Mouse (Mus musculus): ENCODE data around the gene Mtfp1. TPM values are rescaled to one million over a fixed set of nuclear protein-coding genes. Genes with fewer than 3 reads are reported as not detected.

Gene Mtfp1
- polyA plus RNA-seq, 1 experiment = 1.8 TPM

GRCm38 (mm10) chr11:4104989-4105388 is 9.7 kb upstream of the Mtfp1 start:
- Histone ChIP-seq H3K9me3 (ENCODE audit: control insufficient read depth, low read length) (no peaks in the 10 kb centered on the region), H3K4me3 (replicated peaks) (no peak overlapping the region), H3K36me3 (ENCODE audit: control insufficient read depth) (peaks cover 30% of the 10 kb centered on the region), H3K4me1 (ENCODE audit: control insufficient read depth) (no peaks in the 10 kb centered on the region), H3K27me3 (ENCODE audit: control insufficient read depth) (no peaks in the 10 kb centered on the region; the same call in 1 of the 2 replicates)
- TF ChIP-seq TAL1 (IDR thresholded peaks at IDR 0.05; ENCODE audit: low read length) = no peak
- no peak for TF ChIP-seq GATA1 (IDR thresholded peaks at IDR 0.05; ENCODE audit: low read length)

- Histone ChIP-seq H3K4me3 (replicated peaks) (no peak overlapping the region), H3K4me1 (ENCODE audit: control insufficient read depth) (no peaks in the 10 kb centered on the region), H3K36me3 (ENCODE audit: control insufficient read depth) (peaks cover 31% of the 10 kb centered on the region), H3K27me3 (ENCODE audit: control insufficient read depth) (no peaks in the 10 kb centered on the region; the same call in 1 of the 2 replicates), H3K9me3 (ENCODE audit: control insufficient read depth, low read length) (no peaks in the 10 kb centered on the region)
- TF ChIP-seq TAL1 (IDR thresholded peaks at IDR 0.05; ENCODE audit: low read length) = no peak
- no peak for TF ChIP-seq GATA1 (IDR thresholded peaks at IDR 0.05; ENCODE audit: low read length)
Observed at GRCm38 (mm10) chr11:4103522-4103921, 8.3 kb upstream of the Mtfp1 start.

- Histone ChIP-seq H3K4me3 (replicated peaks) (no peak overlapping the region), H3K27me3 (ENCODE audit: control insufficient read depth) (no peaks in the 10 kb centered on the region; the same call in 1 of the 2 replicates), H3K36me3 (ENCODE audit: control insufficient read depth) (peaks cover 28% of the 10 kb centered on the region), H3K4me1 (ENCODE audit: control insufficient read depth) (peaks cover 14% of the 10 kb centered on the region), H3K9me3 (ENCODE audit: control insufficient read depth, low read length) (no peaks in the 10 kb centered on the region)
- TF ChIP-seq GATA1 (IDR thresholded peaks at IDR 0.05; ENCODE audit: low read length) (no peak), TAL1 (IDR thresholded peaks at IDR 0.05; ENCODE audit: low read length) (no peak)
Observed at GRCm38 (mm10) chr11:4101851-4102250, 6.6 kb upstream of the Mtfp1 start.

GRCm38 (mm10) chr11:4099447-4099846 is 4.2 kb upstream of the Mtfp1 start:
- no peaks in the 10 kb centered on the region; the same call in 1 of the 2 replicates for H3K27me3 ChIP-seq (ENCODE audit: control insufficient read depth)
- TF ChIP-seq TAL1 (IDR thresholded peaks at IDR 0.05; ENCODE audit: low read length) (no peak), GATA1 (IDR thresholded peaks at IDR 0.05; ENCODE audit: low read length) (no peak)
- no peak overlapping the region for H3K4me3 ChIP-seq (replicated peaks)
- H3K36me3 ChIP-seq (ENCODE audit: control insufficient read depth) = peaks cover 27% of the 10 kb centered on the region
- H3K9me3 ChIP-seq (ENCODE audit: control insufficient read depth, low read length) = no peaks in the 10 kb centered on the region
- peaks cover 36% of the 10 kb centered on the region for H3K4me1 ChIP-seq (ENCODE audit: control insufficient read depth)

- H3K36me3 ChIP-seq (ENCODE audit: control insufficient read depth) = peaks cover 31% of the 10 kb centered on the region
- H3K4me1 ChIP-seq (ENCODE audit: control insufficient read depth) = peaks cover 42% of the 10 kb centered on the region
- no peak overlapping the region for H3K4me3 ChIP-seq (replicated peaks)
- H3K9me3 ChIP-seq (ENCODE audit: control insufficient read depth, low read length) = no peaks in the 10 kb centered on the region
- H3K27me3 ChIP-seq (ENCODE audit: control insufficient read depth) = no peaks in the 10 kb centered on the region; the same call in 1 of the 2 replicates
- TF ChIP-seq TAL1 (IDR thresholded peaks at IDR 0.05; ENCODE audit: low read length) = no peak
- TF ChIP-seq GATA1 (IDR thresholded peaks at IDR 0.05; ENCODE audit: low read length) = no peak
Observed at GRCm38 (mm10) chr11:4098816-4099215, 3.6 kb upstream of the Mtfp1 start.

- TF ChIP-seq TAL1 (IDR thresholded peaks at IDR 0.05; ENCODE audit: low read length) = no peak
- TF ChIP-seq GATA1 (IDR thresholded peaks at IDR 0.05; ENCODE audit: low read length) = no peak
- Histone ChIP-seq H3K36me3 (ENCODE audit: control insufficient read depth) (peaks cover 33% of the 10 kb centered on the region), H3K27me3 (ENCODE audit: control insufficient read depth) (no peaks in the 10 kb centered on the region; the same call in 1 of the 2 replicates), H3K4me3 (replicated peaks) (no peak overlapping the region), H3K9me3 (ENCODE audit: control insufficient read depth, low read length) (no peaks in the 10 kb centered on the region), H3K4me1 (ENCODE audit: control insufficient read depth) (peaks cover 49% of the 10 kb centered on the region)
Observed at GRCm38 (mm10) chr11:4098120-4098519, 2.9 kb upstream of the Mtfp1 start.

- H3K4me1 ChIP-seq (ENCODE audit: control insufficient read depth) = peaks cover 51% of the 10 kb centered on the region
- no peaks in the 10 kb centered on the region for H3K27me3 ChIP-seq (ENCODE audit: control insufficient read depth)
- TF ChIP-seq TAL1 (IDR thresholded peaks at IDR 0.05; ENCODE audit: low read length) (no peak), GATA1 (IDR thresholded peaks at IDR 0.05; ENCODE audit: low read length) (no peak)
- peaks cover 35% of the 10 kb centered on the region for H3K36me3 ChIP-seq (ENCODE audit: control insufficient read depth)
- H3K9me3 ChIP-seq (ENCODE audit: control insufficient read depth, low read length) = peaks cover 1% of the 10 kb centered on the region
- peak overlapping the region; percentile 70 for H3K4me3 ChIP-seq (replicated peaks)
Observed at GRCm38 (mm10) chr11:4097091-4097621, 1.9 kb upstream of the Mtfp1 start.

- no peaks in the 10 kb centered on the region for H3K27me3 ChIP-seq (ENCODE audit: control insufficient read depth)
- TF ChIP-seq GATA1 (IDR thresholded peaks at IDR 0.05; ENCODE audit: low read length) = no peak
- no peak for TF ChIP-seq TAL1 (IDR thresholded peaks at IDR 0.05; ENCODE audit: low read length)
- peaks cover 51% of the 10 kb centered on the region for H3K4me1 ChIP-seq (ENCODE audit: control insufficient read depth)
- H3K36me3 ChIP-seq (ENCODE audit: control insufficient read depth) = peaks cover 40% of the 10 kb centered on the region
- peaks cover 9% of the 10 kb centered on the region for H3K9me3 ChIP-seq (ENCODE audit: control insufficient read depth, low read length)
- H3K4me3 ChIP-seq (replicated peaks) = peak overlapping the region; percentile 70
Observed at GRCm38 (mm10) chr11:4096054-4096984, 1.1 kb upstream of the Mtfp1 start.

All from erythroblast, embryonic 14.5 days (primary cell).